Mouse (Mus musculus) ES-E14 (cell line): ENCODE data around the gene Scd4. TPM values are rescaled to one million over a fixed set of nuclear protein-coding genes. Genes with fewer than 3 reads are reported as not detected.

Source experiments
- DNase-seq: peaks from one replicate; pipeline ENCODE4 v3.0.0-alpha.2; 2013; ENCODE audit warnings: low read depth, low spot score
- H3K27ac ChIP-seq: 2 replicates; pipeline ENCODE4 v1.5.1; 2012; ENCODE audit warnings: low read depth, mild to moderate bottlenecking, low read length, moderate library complexity, mixed read lengths; ENCODE audit not compliant: poor library complexity, insufficient read depth, severe bottlenecking
- H3K36me3 ChIP-seq: 2 replicates; pipeline ENCODE4 v1.6.1; 2012; ENCODE audit warnings: mild to moderate bottlenecking, low read length, moderate library complexity, mixed read lengths; ENCODE audit not compliant: control insufficient read depth, poor library complexity, insufficient read depth, severe bottlenecking
- H3K4me1 ChIP-seq, 2 experiments: fragments of 150-350 bp in 1 of 2; sonication (generic) in 1 of 2; 2 replicates each; pipeline ENCODE4 v1.6.1; 2012; ENCODE audit warnings: low read length in 2 of 2, mild to moderate bottlenecking in 1 of 2, mixed read lengths in 1 of 2; ENCODE audit not compliant: control insufficient read depth in 2 of 2, insufficient read depth in 2 of 2, poor library complexity in 1 of 2
- H3K4me3 ChIP-seq, 2 experiments: fragments of 150-350 bp in 1 of 2; sonication (generic) in 1 of 2; 2 replicates each; pipeline ENCODE4 v1.5.1; 2012; ENCODE audit warnings: low read length in 2 of 2, low read depth in 1 of 2, mild to moderate bottlenecking in 1 of 2, mixed read lengths in 1 of 2; ENCODE audit not compliant: insufficient read depth in 1 of 2, poor library complexity in 1 of 2, severe bottlenecking in 1 of 2
- H3K9ac ChIP-seq: 2 replicates; pipeline ENCODE4 v1.6.1; 2012; ENCODE audit warnings: low read depth, mild to moderate bottlenecking, low read length, mixed read lengths; ENCODE audit not compliant: poor library complexity, insufficient read depth, severe bottlenecking
- H3K9me3 ChIP-seq: fragments of 150-350 bp; sonication (generic); 2 replicates; pipeline ENCODE4 v1.6.1; 2012; ENCODE audit warnings: low read depth, mild to moderate bottlenecking, low read length; ENCODE audit not compliant: control insufficient read depth, insufficient read depth
- CHD2 ChIP-seq: IDR thresholded peaks from 2 replicates; pipeline ENCODE4 v1.6.1; 2014; ENCODE audit warnings: mild to moderate bottlenecking, low read depth, low read length, inconsistent platforms
- HCFC1 ChIP-seq: IDR thresholded peaks from 2 replicates; pipeline ENCODE4 v1.6.1; 2012; ENCODE audit warnings: low read length, inconsistent platforms, borderline replicate concordance; ENCODE audit not compliant: insufficient read depth
- MAFK ChIP-seq: IDR thresholded peaks from 2 replicates; pipeline ENCODE4 v1.6.1; 2014; ENCODE audit warnings: mild to moderate bottlenecking, low read depth, low read length, inconsistent platforms; ENCODE audit not compliant: insufficient read depth
- ZC3H11A ChIP-seq: IDR thresholded peaks from 2 replicates; pipeline ENCODE4 v1.6.1; 2012; ENCODE audit warnings: low read depth, mild to moderate bottlenecking, inconsistent platforms, low read length, borderline replicate concordance
- ZNF384 ChIP-seq: IDR thresholded peaks from 2 replicates; pipeline ENCODE4 v1.6.1; 2012; ENCODE audit warnings: low read depth, low read length, inconsistent platforms
- in situ Hi-C, 2 experiments: fragments of 600-800 bp; cut with MboI; formaldehyde crosslinking; loops; one replicate each; pipeline ENCODE4 v1.15.1; 2025; ENCODE audit warnings: low sequenced_read_pairs in 2 of 2, inconsistent platforms in 1 of 2; ENCODE audit not compliant: unreplicated experiment in 2 of 2
- total RNA-seq: library from RNA; depleted of rRNA; stranded (reverse); fragments of 300-350 nt; gene quantifications from 2 replicates; pipeline ENCODE4 v1.2.3, GENCODE M21; 2012

Scd4 gene
- total RNA-seq, 1 experiment: 0.13 TPM

DNA sequence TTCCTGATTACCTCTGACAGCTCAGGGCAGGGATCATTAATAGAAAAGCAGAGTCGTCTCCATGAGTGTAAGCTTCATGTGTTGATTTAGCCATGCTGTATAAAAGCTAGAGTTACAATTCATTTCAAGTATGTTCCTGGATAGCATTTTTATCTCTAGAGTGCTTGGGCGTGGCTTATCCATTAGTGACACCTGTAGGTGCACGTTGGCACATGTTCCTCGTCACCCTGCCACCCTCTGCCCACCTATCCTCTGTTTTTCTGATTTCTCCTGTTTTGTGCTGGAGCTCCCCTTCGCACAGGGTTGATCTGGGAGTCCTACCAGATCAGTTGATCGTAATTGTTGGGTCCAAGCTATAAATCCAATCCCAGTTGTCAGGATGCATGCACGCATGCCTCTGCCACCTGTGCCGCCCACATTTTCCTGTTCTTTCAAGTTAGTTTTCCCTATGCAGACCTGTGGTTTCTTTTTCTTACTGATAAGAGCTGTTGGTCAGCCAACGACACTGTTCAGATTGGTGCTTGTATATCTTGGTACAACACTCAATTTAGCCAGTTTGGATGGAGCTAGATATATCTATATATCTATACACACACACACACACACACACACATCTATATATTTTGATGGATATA is 31.1 kb upstream of the Scd4 start:
- peaks cover 0 to 16% of the 10 kb centered on the region in 2 experiments; a peak in 3 of 4 replicates for H3K4me1 ChIP-seq
- H3K9me3 ChIP-seq: no peaks in the 10 kb centered on the region
- TF ChIP-seq CHD2 (no peak), HCFC1 (no peak), ZNF384 (no peak), MAFK (no peak), ZC3H11A (no peak)
- peaks cover 86% of the 10 kb centered on the region for H3K36me3 ChIP-seq
- no peak overlapping the region for H3K4me3 ChIP-seq
- in situ Hi-C loops: no loop called here
- no peak overlapping the region for H3K27ac ChIP-seq
- no peak for DNase-seq
- H3K9ac ChIP-seq: no peak overlapping the region

DNA sequence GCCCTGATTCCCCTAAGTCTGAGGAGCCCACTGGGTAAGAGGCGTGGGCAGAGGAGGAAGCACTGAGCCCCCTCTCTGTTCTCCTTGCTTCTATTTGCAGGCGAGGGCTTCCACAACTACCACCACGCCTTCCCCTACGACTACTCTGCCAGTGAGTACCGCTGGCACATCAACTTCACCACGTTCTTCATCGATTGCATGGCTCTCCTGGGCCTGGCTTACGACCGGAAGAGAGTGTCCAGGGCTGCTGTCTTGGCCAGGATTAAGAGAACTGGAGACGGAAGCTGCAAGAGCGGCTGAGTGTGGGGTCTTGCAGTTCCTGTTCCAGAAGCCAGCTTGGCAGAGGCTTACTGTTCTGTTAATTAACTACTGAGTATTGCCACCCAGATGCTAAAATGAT is 30.0 kb upstream of the Scd4 start:
- H3K27ac ChIP-seq: no peak overlapping the region
- H3K9me3 ChIP-seq: no peaks in the 10 kb centered on the region
- TF ChIP-seq MAFK: no peak
- no peak for TF ChIP-seq CHD2
- no peak for TF ChIP-seq HCFC1
- TF ChIP-seq ZNF384: no peak
- TF ChIP-seq ZC3H11A: no peak
- in situ Hi-C loops: no loop called here
- peaks cover 0 to 12% of the 10 kb centered on the region in 2 experiments; a peak in 3 of 4 replicates for H3K4me1 ChIP-seq
- H3K9ac ChIP-seq: no peak overlapping the region
- DNase-seq: no peak
- H3K4me3 ChIP-seq: no peak overlapping the region
- H3K36me3 ChIP-seq: peaks cover 75% of the 10 kb centered on the region

DNA sequence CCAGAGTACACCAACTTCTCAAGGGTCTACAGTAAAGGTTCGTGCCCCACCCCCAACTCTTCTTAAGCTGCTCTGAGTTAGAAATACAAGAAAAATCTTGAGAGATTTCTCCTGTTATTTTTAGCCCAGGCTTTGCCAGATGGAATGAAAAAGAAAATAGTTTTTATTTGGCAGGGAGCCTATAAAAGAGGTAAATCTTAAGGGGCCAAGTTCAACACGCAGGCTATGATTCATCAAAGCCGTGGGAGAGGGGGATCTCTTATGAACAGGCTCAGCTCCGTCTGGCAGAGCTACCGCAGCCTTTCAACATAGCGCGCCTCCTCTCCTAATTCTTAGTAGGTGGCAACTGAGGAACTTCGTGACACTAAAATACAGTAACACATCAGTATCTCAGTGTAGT is 29.4 kb upstream of the Scd4 start:
- no peak for TF ChIP-seq ZNF384
- TF ChIP-seq MAFK: no peak
- no peak for TF ChIP-seq CHD2
- no peak for TF ChIP-seq HCFC1
- TF ChIP-seq ZC3H11A: no peak
- no peak overlapping the region for H3K4me3 ChIP-seq
- peaks cover 69% of the 10 kb centered on the region for H3K36me3 ChIP-seq
- no peak overlapping the region for H3K9ac ChIP-seq
- no peaks in the 10 kb centered on the region for H3K9me3 ChIP-seq
- peaks cover 0 to 10% of the 10 kb centered on the region in 2 experiments; a peak in 3 of 4 replicates for H3K4me1 ChIP-seq
- H3K27ac ChIP-seq: no peak overlapping the region
- in situ Hi-C loops: no loop called here
- DNase-seq: no peak

DNA sequence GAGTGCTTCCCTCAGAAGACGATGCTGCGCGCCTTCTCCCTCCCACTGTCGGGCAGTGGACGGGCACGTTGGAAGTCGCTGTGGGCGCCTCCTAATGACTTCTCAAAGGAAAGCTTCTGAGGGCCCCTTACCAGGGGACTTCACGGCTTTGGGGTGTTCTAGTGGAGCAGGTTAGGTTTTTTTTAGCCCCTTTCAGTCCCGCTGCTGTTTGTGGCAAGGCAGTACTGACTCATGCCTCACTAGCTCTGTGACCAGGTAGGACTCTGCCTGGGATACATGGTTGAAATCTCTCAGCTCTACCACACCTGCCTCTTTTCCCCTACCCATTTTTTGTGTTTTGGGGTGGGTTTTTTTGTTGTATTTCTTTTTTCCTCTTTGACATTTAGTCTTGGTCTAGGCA is 28.5 kb upstream of the Scd4 start:
- Histone ChIP-seq H3K36me3 (peaks cover 60% of the 10 kb centered on the region), H3K27ac (no peak overlapping the region), H3K9me3 (no peaks in the 10 kb centered on the region), H3K9ac (no peak overlapping the region), H3K4me1 (peaks cover 0 to 8% of the 10 kb centered on the region in 2 experiments; a peak in 3 of 4 replicates), H3K4me3 (no peak overlapping the region)
- DNase-seq: no peak
- in situ Hi-C loops: no loop called here
- no peak for TF ChIP-seq CHD2
- no peak for TF ChIP-seq ZNF384
- TF ChIP-seq HCFC1: no peak
- no peak for TF ChIP-seq MAFK
- TF ChIP-seq ZC3H11A: no peak

DNA sequence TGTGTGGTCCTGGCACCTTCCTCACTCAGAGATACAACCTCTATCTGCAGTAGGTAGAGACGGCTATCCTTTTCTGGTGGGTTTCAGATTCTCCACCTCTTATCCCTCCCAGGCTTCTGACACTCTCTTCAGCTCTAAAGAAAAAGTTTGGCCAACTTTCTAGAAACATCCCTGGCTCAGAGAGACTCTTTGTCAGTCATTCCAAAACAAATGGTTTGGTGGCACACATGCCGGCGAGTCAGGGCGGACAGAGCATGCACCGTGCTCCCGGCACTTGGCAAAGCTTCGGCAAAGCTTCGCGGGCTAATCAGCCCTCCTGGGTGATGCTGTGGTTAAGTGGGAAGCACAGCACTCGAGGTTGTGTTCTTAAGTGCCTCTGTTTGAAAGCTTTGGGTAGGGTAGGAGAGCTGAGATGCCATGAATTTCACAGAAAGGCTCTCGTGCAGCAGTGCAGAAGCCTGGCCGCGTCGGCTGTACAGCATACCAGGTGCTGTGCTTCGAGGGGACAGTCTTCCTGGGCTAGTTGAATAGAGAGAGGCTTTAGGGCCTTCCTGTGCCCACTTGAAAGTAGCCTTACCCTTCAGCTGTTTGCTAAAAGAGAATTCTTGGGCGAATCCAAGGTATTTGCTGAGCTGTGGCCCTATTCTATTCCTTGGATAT is 27.9 kb upstream of the Scd4 start:
- TF ChIP-seq HCFC1 (no peak), ZC3H11A (no peak), CHD2 (no peak), MAFK (no peak), ZNF384 (no peak)
- Histone ChIP-seq H3K36me3 (peaks cover 54% of the 10 kb centered on the region), H3K9me3 (no peaks in the 10 kb centered on the region), H3K9ac (no peak overlapping the region), H3K27ac (no peak overlapping the region), H3K4me1 (peaks cover 0 to 7% of the 10 kb centered on the region in 2 experiments; a peak in 3 of 4 replicates), H3K4me3 (no peak overlapping the region)
- no peak for DNase-seq
- in situ Hi-C loops: no loop called here
